Mouse (Mus musculus) kidney, postnatal 0 days (tissue): ENCODE measurements at regions not wholly inside any gene's neighbourhood (a gene's known extent, or its start where the extent isn't known, plus 50 kb on each side); places are given as distances from the start of the nearest gene placed in this dataset.

Experiments
- ATAC-seq: fragments of 200-750 bp; cut with Nextera tagmentation; replicated peaks from 2 replicates; pipeline ENCODE4 v1.8.0; 2017; ENCODE audit warnings: low read depth, moderate number of reproducible peaks, moderate TSS enrichment, moderate library complexity; ENCODE audit not compliant: low FRiP score
- DNase-seq: peaks from one replicate; pipeline ENCODE4 v3.0.0-alpha.2; 2016; ENCODE audit warnings: low spot score
- H3K27ac ChIP-seq: fragments of 300-500 bp; sonication (generic); 2 replicates; pipeline ENCODE4 v1.5.1; 2014; ENCODE audit warnings: mild to moderate bottlenecking
- H3K27me3 ChIP-seq: fragments of 300-500 bp; sonication (generic); 2 replicates; pipeline ENCODE4 v1.6.1; 2014; ENCODE audit warnings: low read length, mixed read lengths; ENCODE audit not compliant: insufficient read depth
- H3K36me3 ChIP-seq: fragments of 300-500 bp; sonication (generic); 2 replicates; pipeline ENCODE4 v1.6.1; 2014; ENCODE audit warnings: low read length, mixed read lengths; ENCODE audit not compliant: insufficient read depth
- H3K4me1 ChIP-seq: fragments of 300-500 bp; sonication (generic); replicated peaks from 2 replicates; pipeline ENCODE4 v1.6.1; 2014; ENCODE audit warnings: antibody characterized with exemption, low read length, mixed read lengths; ENCODE audit not compliant: insufficient read depth
- H3K4me2 ChIP-seq: fragments of 300-500 bp; sonication (generic); 2 replicates; pipeline ENCODE4 v1.6.1; 2014; ENCODE audit warnings: mild to moderate bottlenecking, low read length, moderate library complexity, mixed read lengths
- H3K4me3 ChIP-seq: fragments of 300-500 bp; sonication (generic); replicated peaks from 2 replicates; pipeline ENCODE4 v1.5.1; 2014; ENCODE audit warnings: low read depth, low read length
- H3K9ac ChIP-seq: fragments of 300-500 bp; sonication (generic); 2 replicates; pipeline ENCODE4 v1.6.1; 2014; ENCODE audit warnings: low read depth, low read length
- H3K9me3 ChIP-seq: fragments of 300-500 bp; sonication (generic); replicated peaks from 2 replicates; pipeline ENCODE4 v1.6.1; 2016; ENCODE audit warnings: low read length, inconsistent platforms, mixed read lengths
- CTCF ChIP-seq: IDR thresholded peaks from 2 replicates; pipeline ENCODE4 v1.5.1; 2016; ENCODE audit warnings: antibody characterized with exemption, low read depth, mild to moderate bottlenecking, moderate library complexity
- WGBS: fragments of 180-500 bp; shearing (Covaris S2); extraction: QIAGEN DNeasy Blood & Tissue Kit; methylation state at CpG from one replicate; pipeline ENCODE4 v1.1.7; 2014; 5-methylcytosine and 5-hydroxymethylcytosine counted together

DNA sequence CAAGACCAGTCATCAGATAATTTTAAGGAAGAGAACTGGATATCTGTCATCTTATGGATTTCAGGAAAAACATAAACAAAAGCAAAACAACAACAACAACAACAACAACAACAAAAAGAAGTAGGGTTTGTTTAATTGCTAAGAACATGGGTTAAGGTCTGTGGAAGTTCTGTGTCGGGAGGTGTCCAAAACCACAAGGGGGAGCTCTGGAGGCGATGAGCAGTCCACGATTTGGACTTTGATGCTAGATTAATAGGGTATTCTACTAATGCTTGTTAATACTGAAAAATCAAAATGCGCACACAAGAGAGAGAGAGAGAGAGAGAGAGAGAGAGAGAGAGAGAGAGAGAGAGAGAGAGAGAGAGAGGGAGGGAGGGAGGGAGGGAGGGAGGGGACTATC lies 692.0 kb upstream of the Car10 start:
- ATAC-seq (no peak), DNase-seq (peak; percentile 52)
- Histone ChIP-seq H3K36me3 (no peaks in the 10 kb centered on the region), H3K27me3 (no peaks in the 10 kb centered on the region), H3K9me3 (no peaks in the 10 kb centered on the region), H3K4me3 (no peak overlapping the region), H3K9ac (no peak overlapping the region), H3K4me1 (no peaks in the 10 kb centered on the region), H3K27ac (no peak overlapping the region), H3K4me2 (no peak overlapping the region)
- WGBS, result 15% methylated on average over 4 of the region's 4 CpGs
- TF ChIP-seq CTCF, result peak; percentile 68; the same call in 1 of the 2 replicates

DNA sequence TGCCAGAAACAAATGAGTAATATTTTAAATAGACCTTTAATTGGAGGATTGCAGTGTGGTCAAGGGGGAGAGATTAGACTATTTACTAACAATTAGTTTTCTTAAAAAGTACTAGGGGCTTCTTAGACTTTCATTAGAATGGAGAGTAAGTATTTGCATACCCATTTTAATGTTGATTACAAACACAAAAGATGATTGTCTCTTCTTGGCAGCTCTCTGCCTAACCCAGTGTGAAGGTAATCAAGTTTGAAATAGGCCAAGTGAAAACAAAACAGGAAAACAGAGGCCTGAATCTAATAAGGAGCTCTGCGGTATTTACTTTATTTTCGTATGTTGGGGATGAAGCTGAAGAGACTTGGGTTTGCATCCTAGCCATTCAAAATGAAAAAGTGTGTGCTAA lies 646.5 kb upstream of the Car10 start:
- Histone ChIP-seq H3K4me3 (no peak overlapping the region), H3K9ac (no peak overlapping the region), H3K36me3 (no peaks in the 10 kb centered on the region), H3K4me1 (no peaks in the 10 kb centered on the region), H3K9me3 (no peaks in the 10 kb centered on the region), H3K4me2 (no peak overlapping the region), H3K27ac (no peak overlapping the region), H3K27me3 (no peaks in the 10 kb centered on the region)
- no peak for DNase-seq
- WGBS, result 63% methylated on average over 2 of the region's 2 CpGs
- TF ChIP-seq CTCF, result no peak
- no peak for ATAC-seq

DNA sequence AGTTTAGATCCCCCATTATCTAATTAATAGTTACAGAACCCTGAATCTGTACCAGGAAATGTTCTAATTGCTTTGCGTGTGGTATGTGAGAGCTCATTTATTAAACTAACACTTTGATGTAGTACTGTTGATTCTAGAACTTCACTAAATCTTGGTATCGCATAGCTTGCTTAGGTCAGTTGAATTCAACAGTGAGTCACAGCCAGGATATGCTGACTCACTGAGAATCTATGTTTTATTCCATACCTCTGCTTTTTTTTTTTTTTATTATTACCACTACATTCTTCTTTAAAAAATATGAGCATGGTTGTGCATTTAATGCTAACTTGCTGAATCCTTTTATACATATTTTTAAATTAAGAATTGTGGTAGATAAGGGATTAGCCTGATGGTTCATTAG lies 602.5 kb upstream of the Car10 start:
- H3K4me3 ChIP-seq, result no peak overlapping the region
- no peak for ATAC-seq
- no peak overlapping the region for H3K9ac ChIP-seq
- DNase-seq, result no peak
- H3K9me3 ChIP-seq, result no peaks in the 10 kb centered on the region
- H3K36me3 ChIP-seq, result no peaks in the 10 kb centered on the region
- TF ChIP-seq CTCF, result no peak
- WGBS, result 62% methylated on average over 2 of the region's 2 CpGs
- no peaks in the 10 kb centered on the region for H3K27me3 ChIP-seq
- no peak overlapping the region for H3K4me2 ChIP-seq
- no peaks in the 10 kb centered on the region for H3K4me1 ChIP-seq
- no peak overlapping the region for H3K27ac ChIP-seq
